Mouse (Mus musculus): ENCODE results near the gene Ovch2.

Gene Ovch2

DNA sequence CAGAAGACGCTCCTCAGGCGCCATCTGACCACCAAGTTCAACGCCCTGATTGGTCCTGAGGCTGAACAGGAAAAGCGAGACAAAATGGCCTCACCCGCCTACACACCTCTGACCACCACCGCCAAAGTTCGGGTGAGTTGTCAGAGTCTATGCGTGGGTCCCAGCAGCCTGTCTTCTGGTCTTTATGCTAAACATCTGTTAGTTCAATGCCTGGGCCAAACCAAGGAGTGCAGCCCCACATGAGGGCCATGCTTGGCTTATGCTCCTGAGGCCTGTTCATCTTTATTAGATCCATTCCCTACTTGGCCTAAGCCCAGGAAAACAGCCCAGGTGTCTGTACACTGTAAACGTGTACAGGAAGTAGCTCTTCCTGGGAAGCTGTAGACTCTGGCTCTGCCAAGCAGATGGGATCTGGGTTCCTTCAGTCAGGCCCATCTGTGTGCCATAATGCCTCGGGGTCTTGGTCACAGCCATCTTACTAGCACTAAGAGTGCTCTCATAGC lies 58.0 kb downstream of the Ovch2 start:
- no peak for DNase-seq

GRCm38 (mm10) chr7:107738726-107739125 lies 62.3 kb downstream of the Ovch2 start:
- peak in 1 of 2 experiments; percentile 13 for DNase-seq

GRCm38 (mm10) chr7:107733162-107733561 lies 67.8 kb downstream of the Ovch2 start:
- DNase-seq, result no peak
